Mouse (Mus musculus) CH12.LX (cell line): ENCODE measurements around the gene Mob3c.

Source experiments
- CHD2 ChIP-seq: IDR thresholded peaks from 2 replicates; pipeline ENCODE4 v1.6.1; 2011; ENCODE audit warnings: low read length, improper control_type of control experiment
- CTCF ChIP-seq, 2 experiments: IDR thresholded peaks in 1 of 2; conservative IDR thresholded peaks in 1 of 2; 2 replicates each; pipeline ENCODE4 v1.5.1; 2011 to 2012; ENCODE audit warnings: low read depth in 2 of 2, low read length in 2 of 2, improper control_type of control experiment in 1 of 2, inconsistent platforms in 1 of 2, mild to moderate bottlenecking in 1 of 2, moderate library complexity in 1 of 2
- EP300 ChIP-seq: IDR thresholded peaks from 2 replicates; pipeline ENCODE4 v1.6.1; 2011; ENCODE audit warnings: low read length, improper control_type of control experiment
- ETS1 ChIP-seq: conservative IDR thresholded peaks from 2 replicates; pipeline ENCODE4 v1.6.1; 2012; ENCODE audit warnings: low read depth, mild to moderate bottlenecking, inconsistent platforms, low read length, improper control_type of control experiment, moderate library complexity
- HCFC1 ChIP-seq: IDR thresholded peaks from 2 replicates; pipeline ENCODE4 v1.6.1; 2012; ENCODE audit warnings: low read depth, mild to moderate bottlenecking, inconsistent platforms, low read length, improper control_type of control experiment
- JUN ChIP-seq: IDR thresholded peaks from 2 replicates; pipeline ENCODE4 v1.6.1; 2011; ENCODE audit warnings: low read depth, mild to moderate bottlenecking, low read length, improper control_type of control experiment, moderate library complexity; ENCODE audit not compliant: insufficient read depth
- NELFE ChIP-seq: IDR thresholded peaks from 2 replicates; pipeline ENCODE4 v1.6.1; 2011; ENCODE audit warnings: low read depth, low read length, improper control_type of control experiment
- POLR2A ChIP-seq: IDR thresholded peaks from 2 replicates; pipeline ENCODE4 v1.6.1; 2011; ENCODE audit warnings: low read depth, mild to moderate bottlenecking, improper control_type of control experiment, low read length
- UBTF ChIP-seq: IDR thresholded peaks from 2 replicates; pipeline ENCODE4 v1.6.1; 2012; ENCODE audit warnings: low read depth, mild to moderate bottlenecking, inconsistent platforms, low read length, improper control_type of control experiment, moderate library complexity
- USF1 ChIP-seq: IDR thresholded peaks from 2 replicates; pipeline ENCODE4 v1.6.1; 2014; ENCODE audit warnings: low read depth, mild to moderate bottlenecking, inconsistent platforms, low read length, improper control_type of control experiment
- ZC3H11A ChIP-seq: IDR thresholded peaks from 2 replicates; pipeline ENCODE4 v1.6.1; 2012; ENCODE audit warnings: low read depth, mild to moderate bottlenecking, inconsistent platforms, low read length, improper control_type of control experiment
- ZMIZ1 ChIP-seq: IDR thresholded peaks from 2 replicates; pipeline ENCODE4 v1.6.1; 2012; ENCODE audit warnings: low read depth, mild to moderate bottlenecking, inconsistent platforms, low read length, improper control_type of control experiment

- TF ChIP-seq ZMIZ1 (no peak), EP300 (no peak), NELFE (no peak), POLR2A (no peak), USF1 (no peak), ZC3H11A (no peak), CTCF (conservative IDR thresholded peaks at IDR 0.05 in 1 of 2, IDR thresholded peaks at IDR 0.05 in 1 of 2; ENCODE audit: low read depth in 2 of 2, low read length in 2 of 2) (no peak), ETS1 (no peak), CHD2 (no peak), JUN (no peak), HCFC1 (no peak), UBTF (no peak)
Measured at GRCm38 (mm10) chr4:115855609-115856008, 27.7 kb downstream of the Mob3c start.
